Mouse (Mus musculus): Measurements from ENCODE around the gene Wfdc6a.

Gene Wfdc6a

GRCm38 (mm10) chr2:164549963-164550894 is 35.0 kb downstream of the Wfdc6a start:
- DNase-seq (ENCODE audit: low spot score), result no peak

- no peak for DNase-seq (ENCODE audit: low spot score)
Measured at GRCm38 (mm10) chr2:164549338-164549737, 35.9 kb downstream of the Wfdc6a start.

- no peak for DNase-seq (ENCODE audit: low spot score)
Measured at GRCm38 (mm10) chr2:164544454-164545097, 40.7 kb downstream of the Wfdc6a start.

GRCm38 (mm10) chr2:164543745-164544144 is 41.5 kb downstream of the Wfdc6a start:
- DNase-seq (ENCODE audit: low spot score), result no peak

GRCm38 (mm10) chr2:164542598-164542997 is 42.6 kb downstream of the Wfdc6a start:
- DNase-seq (ENCODE audit: low spot score), result no peak

GRCm38 (mm10) chr2:164542132-164542531 is 43.1 kb downstream of the Wfdc6a start:
- DNase-seq (ENCODE audit: low spot score), result no peak

- no peak for DNase-seq (ENCODE audit: low spot score)
Measured at GRCm38 (mm10) chr2:164540652-164541427, 44.4 kb downstream of the Wfdc6a start.

- no peak for DNase-seq (ENCODE audit: low spot score)
Measured at GRCm38 (mm10) chr2:164537003-164537402, 48.2 kb downstream of the Wfdc6a start.

GRCm38 (mm10) chr2:164534315-164534714 is 50.9 kb downstream of the Wfdc6a start:
- no peak for DNase-seq (ENCODE audit: low spot score)

GRCm38 (mm10) chr2:164531169-164531568 is 54.1 kb downstream of the Wfdc6a start:
- peak; percentile 82 for DNase-seq (ENCODE audit: low spot score)

Data from embryo, embryonic 10.5 days (tissue).